Mouse (Mus musculus) testis, postnatal 10 days (tissue): ENCODE results near the gene Sap30l.
"Not testable (repeated sequence)": the region's sequence is repeated elsewhere in the genome, so short reads cannot be mapped to it uniquely, and the experiment has no call there.

Source experiments
- DNase-seq: peaks from one replicate; pipeline ENCODE4 v3.0.0; 2021; ENCODE audit warnings: low spot score

The Sap30l gene

DNA sequence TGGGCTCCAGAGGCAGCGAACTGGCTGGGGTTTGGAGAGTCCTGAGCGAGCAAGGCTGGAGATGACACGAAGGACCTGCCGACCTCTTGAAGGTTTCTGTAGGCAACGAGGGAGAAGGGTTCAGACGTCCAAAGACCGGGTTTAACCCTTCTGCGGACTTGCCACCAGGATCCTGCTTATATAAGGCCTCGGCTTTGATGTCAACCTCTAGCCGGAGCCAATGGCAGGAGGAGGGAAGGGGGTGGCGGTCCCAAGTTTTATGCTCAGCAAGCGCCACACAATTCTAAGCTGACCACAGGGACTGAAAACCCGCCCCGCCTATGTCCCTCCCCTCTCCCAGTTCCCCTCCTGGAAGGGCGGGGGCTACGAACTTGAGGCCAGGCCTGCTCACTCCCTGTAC is 30.4 kb downstream of the Sap30l start:
- DNase-seq = no peak

DNA sequence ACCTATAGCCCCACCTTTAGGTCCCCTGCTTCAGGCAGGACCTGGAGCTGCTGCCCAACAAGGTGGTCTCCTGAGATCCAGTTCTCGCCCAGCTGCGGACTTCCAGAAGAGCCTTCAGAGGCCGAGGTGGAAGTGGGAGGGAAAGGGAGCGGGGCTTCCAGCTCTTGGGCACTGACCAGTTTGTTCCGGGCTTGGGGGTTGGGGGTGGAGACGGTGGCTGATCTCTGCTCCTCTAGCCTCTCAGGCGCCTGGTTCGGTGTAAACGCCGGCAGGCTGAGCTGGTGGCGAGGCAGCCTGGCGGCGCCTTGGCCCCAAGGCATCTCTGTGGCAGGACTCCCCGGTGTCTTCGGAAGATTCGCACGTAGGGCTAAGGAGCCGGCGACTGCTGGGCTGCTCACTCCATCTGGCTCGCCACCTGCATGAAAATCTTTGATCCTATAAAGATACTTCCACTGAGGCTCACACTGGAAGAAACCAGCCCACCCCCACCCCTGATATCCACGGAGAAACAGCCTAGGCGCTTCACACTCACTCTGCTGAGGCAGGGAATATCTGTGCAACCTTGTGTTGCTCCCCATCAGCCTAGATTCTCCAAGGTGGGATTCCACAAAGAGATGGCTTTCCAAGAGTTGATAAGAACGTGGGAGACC is 31.2 kb downstream of the Sap30l start, which contains the start of gene Hand1:
Hand1 (minus strand) TSS at position 267 of the 650 bp plus-strand sequence.
- no peak for DNase-seq

- no peak for DNase-seq
These were observed 32.0 kb downstream of the Sap30l start for GRCm38 (mm10) chr11:57833296-57833977.

- no peak for DNase-seq
These were observed 32.6 kb downstream of the Sap30l start for GRCm38 (mm10) chr11:57834031-57834430.

GRCm38 (mm10) chr11:57835331-57835730 is 33.9 kb downstream of the Sap30l start:
- DNase-seq = no peak

DNA sequence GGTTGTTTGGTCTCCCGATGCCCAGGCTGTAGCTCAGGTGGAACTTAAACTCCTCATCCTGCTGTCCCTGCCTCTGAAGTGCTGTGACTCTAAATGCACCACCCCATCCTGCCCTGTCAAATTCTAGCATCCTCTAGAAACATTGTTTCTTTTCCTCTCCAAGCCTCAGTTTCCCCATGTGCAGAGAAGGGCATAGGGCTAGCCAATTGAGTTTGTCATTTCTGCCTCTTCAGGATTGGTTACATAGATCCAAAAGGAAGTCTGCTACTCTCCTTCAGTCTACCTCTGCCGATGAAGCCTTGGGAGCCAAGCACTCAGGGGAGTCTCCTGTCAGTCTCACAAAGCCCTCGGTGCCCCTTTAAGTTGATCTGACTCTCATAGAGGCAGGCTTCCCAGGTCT is 34.5 kb downstream of the Sap30l start:
- no peak for DNase-seq

GRCm38 (mm10) chr11:57836401-57836800 is 35.0 kb downstream of the Sap30l start:
- DNase-seq = no peak

GRCm38 (mm10) chr11:57836872-57837680 is 35.6 kb downstream of the Sap30l start:
- DNase-seq = no peak

DNA sequence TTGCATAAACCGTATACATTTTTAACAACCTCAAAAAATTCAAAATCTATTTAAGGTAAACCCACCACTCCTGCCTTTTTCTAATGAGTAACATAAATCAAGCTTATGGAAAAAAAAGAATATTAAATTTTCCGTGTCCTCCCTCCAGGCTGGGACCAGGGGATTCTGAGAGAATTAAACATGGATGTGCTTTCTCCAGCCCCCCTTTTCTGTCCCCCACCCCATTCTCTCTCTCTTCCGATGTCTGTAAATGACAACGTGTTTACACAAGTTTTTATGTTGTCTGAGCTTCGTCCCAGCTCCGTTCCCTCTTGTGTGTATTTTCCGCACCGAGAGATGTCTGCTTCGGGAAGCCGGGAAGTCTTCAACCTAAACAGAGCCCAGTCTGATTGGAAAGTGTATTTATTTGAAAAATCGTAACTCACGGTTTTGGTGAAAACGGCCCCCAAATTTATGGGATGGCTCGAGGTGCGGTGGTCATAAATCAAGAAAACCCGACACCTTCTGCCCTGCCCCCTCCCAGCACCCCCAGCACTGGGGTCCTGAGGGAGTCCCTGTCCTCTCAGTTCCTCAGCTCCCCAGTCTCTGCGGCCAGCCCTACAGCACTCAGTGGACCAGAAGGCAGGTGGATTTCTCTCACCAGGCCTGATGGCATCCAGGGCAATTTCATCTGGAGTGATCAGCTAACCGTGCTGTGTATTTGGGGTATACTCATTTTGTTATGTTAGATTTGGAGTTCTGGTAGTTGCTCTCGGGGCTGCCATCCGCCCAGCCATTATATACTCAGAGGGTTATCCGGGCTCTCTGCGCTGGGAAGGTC is 36.6 kb downstream of the Sap30l start:
- no peak for DNase-seq

- no peak for DNase-seq
These were observed 39.5 kb downstream of the Sap30l start for GRCm38 (mm10) chr11:57840986-57841385.

- DNase-seq = no peak
These were observed 40.0 kb downstream of the Sap30l start for GRCm38 (mm10) chr11:57841391-57841790.

DNA sequence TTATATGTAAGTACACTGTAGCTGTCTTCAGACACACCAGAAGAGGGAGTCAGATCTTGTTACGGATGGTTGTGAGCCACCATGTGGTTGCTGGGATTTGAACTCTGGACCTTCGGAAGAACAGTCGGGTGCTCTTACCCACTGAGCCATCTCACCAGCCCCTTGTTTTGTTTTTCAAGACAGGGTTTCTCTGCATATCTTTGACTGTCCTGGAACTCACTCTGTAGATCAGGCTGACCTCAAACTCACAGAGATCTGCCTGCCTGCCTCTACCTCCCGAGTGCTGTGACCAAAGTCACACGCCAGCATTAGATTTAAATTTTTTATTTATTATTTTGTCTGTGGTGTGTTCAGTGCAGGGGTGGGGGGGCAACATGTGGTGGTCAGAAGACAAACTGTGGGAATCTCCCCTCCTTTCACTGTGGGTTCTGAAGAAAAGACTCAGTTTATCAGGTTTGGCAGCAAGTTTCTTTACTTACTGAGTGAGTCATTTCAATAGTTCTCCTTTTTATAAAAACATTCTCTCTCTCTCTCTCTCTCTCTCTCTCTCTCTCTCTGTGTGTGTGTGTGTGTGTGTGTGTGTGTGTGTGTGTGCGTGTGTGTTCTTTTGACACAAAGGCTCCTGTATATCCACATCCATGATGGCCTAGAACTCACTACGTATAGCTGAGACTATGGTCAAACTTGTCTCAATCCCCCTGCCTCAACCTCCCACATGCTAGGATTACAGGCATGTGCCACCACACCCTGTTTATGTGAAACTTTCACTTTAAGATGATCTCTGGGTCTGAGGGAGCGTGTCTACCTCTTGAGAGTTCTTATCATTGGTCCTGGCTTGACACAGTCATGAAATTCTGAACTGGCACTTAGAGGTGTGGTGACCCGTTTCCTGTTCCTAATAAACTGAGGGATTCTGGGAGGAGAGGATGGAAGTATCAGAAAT is 45.3 kb downstream of the Sap30l start:
- not testable (repeated sequence) for DNase-seq

DNA sequence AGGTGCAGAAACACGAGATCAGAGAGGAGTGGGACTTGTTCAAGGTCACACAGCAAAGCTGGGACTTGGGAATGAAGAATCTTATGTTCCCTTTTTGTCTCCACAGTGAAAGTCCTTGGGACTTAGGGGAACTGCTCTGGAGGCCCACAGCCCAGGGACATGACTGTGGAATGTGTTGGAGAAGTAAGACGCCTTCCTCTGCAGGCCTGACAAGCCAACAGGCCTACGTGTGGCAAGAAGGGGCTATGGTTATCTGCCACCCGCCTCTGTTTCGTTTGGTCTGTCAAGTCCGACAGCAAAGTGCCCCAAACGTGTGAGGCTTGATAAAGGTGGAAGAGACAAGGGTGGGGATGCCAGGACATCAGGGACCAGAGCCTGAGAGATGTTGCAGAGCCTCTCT is 46.0 kb downstream of the Sap30l start:
- DNase-seq = no peak

GRCm38 (mm10) chr11:57850298-57850697 is 48.9 kb downstream of the Sap30l start:
- DNase-seq = no peak

GRCm38 (mm10) chr11:57850931-57851330 is 49.5 kb downstream of the Sap30l start:
- no peak for DNase-seq

- DNase-seq = no peak
These were observed 52.1 kb downstream of the Sap30l start for GRCm38 (mm10) chr11:57853571-57853970.

GRCm38 (mm10) chr11:57857709-57858108 is 56.3 kb downstream of the Sap30l start:
- DNase-seq = no peak
